Mouse (Mus musculus): Measurements from ENCODE around the gene Itga1.
A peak's percentile ranks its signal among the peaks of the same experiment; 100 is the strongest.

Itga1 gene

GRCm38 (mm10) chr13:115042652-115043051 lies 59.1 kb downstream of the Itga1 start:
- no peak for DNase-seq

- DNase-seq = peak; percentile 39
Observed at GRCm38 (mm10) chr13:115037304-115037703, 64.5 kb downstream of the Itga1 start.

GRCm38 (mm10) chr13:115035387-115035786 lies 66.4 kb downstream of the Itga1 start:
- no peak for DNase-seq

- DNase-seq = no peak
Observed at GRCm38 (mm10) chr13:115033135-115033534, 68.6 kb downstream of the Itga1 start.

GRCm38 (mm10) chr13:115031177-115032000 lies 70.4 kb downstream of the Itga1 start:
- peak; percentile 59 for DNase-seq

GRCm38 (mm10) chr13:115025394-115025793 lies 76.4 kb downstream of the Itga1 start:
- no peak for DNase-seq

- no peak for DNase-seq
Observed at GRCm38 (mm10) chr13:115022117-115022787, 79.5 kb downstream of the Itga1 start.

GRCm38 (mm10) chr13:115021411-115021810 lies 80.4 kb downstream of the Itga1 start:
- no peak for DNase-seq

GRCm38 (mm10) chr13:115020727-115021126 lies 81.0 kb downstream of the Itga1 start:
- no peak for DNase-seq

- no peak for DNase-seq
Observed at GRCm38 (mm10) chr13:115017545-115017944, 84.2 kb downstream of the Itga1 start.

- no peak for DNase-seq
Observed at GRCm38 (mm10) chr13:115011547-115011946, 90.2 kb downstream of the Itga1 start.

- DNase-seq = no peak
Observed at GRCm38 (mm10) chr13:115006213-115006835, 95.4 kb downstream of the Itga1 start.

GRCm38 (mm10) chr13:115005342-115005741 lies 96.4 kb downstream of the Itga1 start:
- no peak for DNase-seq

GRCm38 (mm10) chr13:115003444-115004053 lies 98.2 kb downstream of the Itga1 start:
- DNase-seq = peak; percentile 30

GRCm38 (mm10) chr13:115002837-115003236 lies 98.9 kb downstream of the Itga1 start:
- no peak for DNase-seq

- no peak for DNase-seq
Observed at GRCm38 (mm10) chr13:115002155-115002554, 99.6 kb downstream of the Itga1 start.

GRCm38 (mm10) chr13:114999582-114999981 lies 102.2 kb downstream of the Itga1 start:
- no peak for DNase-seq

- no peak for DNase-seq
Observed at GRCm38 (mm10) chr13:114998100-114998499, 103.7 kb downstream of the Itga1 start.

GRCm38 (mm10) chr13:114992260-114993014 lies 109.3 kb downstream of the Itga1 start:
- DNase-seq = no peak

GRCm38 (mm10) chr13:114987668-114988067 lies 114.1 kb downstream of the Itga1 start:
- DNase-seq = no peak

GRCm38 (mm10) chr13:114987161-114987560 lies 114.6 kb downstream of the Itga1 start:
- DNase-seq = peak; percentile 63

- no peak for DNase-seq
Observed at GRCm38 (mm10) chr13:114984658-114985057, 117.1 kb downstream of the Itga1 start.

Measured in kidney, postnatal 10 days (tissue).